Mouse (Mus musculus) MEL (cell line): Measurements from ENCODE around the gene Zbtb20. TPM values are rescaled to one million over a fixed set of nuclear protein-coding genes. Genes with fewer than 3 reads are reported as not detected.

ENCODE experiments used
- DNase-seq: peaks from one replicate; pipeline ENCODE4 v3.0.0; 2011; ENCODE audit warnings: low read depth, low spot score
- H3K27ac ChIP-seq: 2 replicates; pipeline ENCODE4 v1.5.1; 2012; ENCODE audit warnings: low read depth, mild to moderate bottlenecking, control low read depth, low read length, moderate library complexity; ENCODE audit not compliant: control insufficient read depth
- H3K27me3 ChIP-seq, 2 experiments: fragments of 150-350 bp in 1 of 2; sonication (generic) in 1 of 2; 2 replicates each; pipeline ENCODE4 v1.6.1; 2012; ENCODE audit warnings: low read length in 2 of 2, mild to moderate bottlenecking in 2 of 2, improper control_type of control experiment in 1 of 2, moderate library complexity in 1 of 2; ENCODE audit not compliant: insufficient read depth in 2 of 2, control insufficient read depth in 1 of 2
- H3K36me3 ChIP-seq, 2 experiments: 2 replicates each; pipeline ENCODE4 v1.6.1; 2012 to 2014; ENCODE audit warnings: low read length in 2 of 2, improper control_type of control experiment in 1 of 2, inconsistent platforms in 1 of 2, mild to moderate bottlenecking in 1 of 2; ENCODE audit not compliant: insufficient read depth in 2 of 2, control insufficient read depth in 1 of 2
- H3K4me1 ChIP-seq, 2 experiments: fragments of 150-350 bp in 1 of 2; sonication (generic) in 1 of 2; 2 replicates each; pipeline ENCODE4 v1.6.1; 2012; ENCODE audit warnings: low read length in 2 of 2, improper control_type of control experiment in 1 of 2, mild to moderate bottlenecking in 1 of 2; ENCODE audit not compliant: insufficient read depth in 2 of 2, control insufficient read depth in 1 of 2
- H3K4me3 ChIP-seq, 2 experiments: fragments of 150-350 bp in 1 of 2; sonication (generic) in 1 of 2; 2 replicates each; pipeline ENCODE4 v1.5.1; 2012; ENCODE audit warnings: low read depth in 2 of 2, low read length in 2 of 2, mild to moderate bottlenecking in 2 of 2, moderate library complexity in 2 of 2, control low read depth in 1 of 2, improper control_type of control experiment in 1 of 2; ENCODE audit not compliant: control insufficient read depth in 1 of 2, insufficient read depth in 1 of 2
- H3K79me2 ChIP-seq: 2 replicates; pipeline ENCODE4 v1.6.1; 2012; ENCODE audit warnings: mild to moderate bottlenecking, low read length, moderate library complexity; ENCODE audit not compliant: control insufficient read depth, poor library complexity, insufficient read depth
- H3K9ac ChIP-seq: 2 replicates; pipeline ENCODE4 v1.6.1; 2012; ENCODE audit warnings: low read depth, mild to moderate bottlenecking, control low read depth, low read length, moderate library complexity; ENCODE audit not compliant: control insufficient read depth, poor library complexity, severe bottlenecking
- H3K9me3 ChIP-seq: fragments of 150-350 bp; sonication (generic); replicated peaks from 2 replicates; pipeline ENCODE4 v1.6.1; 2012; ENCODE audit warnings: mild to moderate bottlenecking, low read length, improper control_type of control experiment, moderate library complexity; ENCODE audit not compliant: insufficient read depth
- BHLHE40 ChIP-seq: IDR thresholded peaks from 2 replicates; pipeline ENCODE4 v1.6.1; 2012; ENCODE audit warnings: low read depth, mild to moderate bottlenecking, inconsistent platforms, low read length, improper control_type of control experiment, borderline replicate concordance
- CTCF ChIP-seq, 3 experiments: IDR thresholded peaks in 2 of 3; conservative IDR thresholded peaks in 1 of 3; 2 replicates each; pipeline ENCODE4 v1.5.1; 2011 to 2012; ENCODE audit warnings: low read length in 3 of 3, low read depth in 2 of 3, mild to moderate bottlenecking in 2 of 3, improper control_type of control experiment in 1 of 3, inconsistent platforms in 1 of 3, mixed read lengths in 1 of 3, moderate library complexity in 1 of 3; ENCODE audit not compliant: control insufficient read depth in 1 of 3, insufficient read depth in 1 of 3, poor library complexity in 1 of 3, severe bottlenecking in 1 of 3
- E2F4 ChIP-seq: IDR thresholded peaks from 2 replicates; pipeline ENCODE4 v1.6.1; 2011; ENCODE audit warnings: low read depth, low read length, improper control_type of control experiment, borderline replicate concordance
- ELF1 ChIP-seq: IDR thresholded peaks from 2 replicates; pipeline ENCODE4 v1.6.1; 2014; ENCODE audit warnings: low read depth, mild to moderate bottlenecking, inconsistent platforms, low read length, improper control_type of control experiment, moderate library complexity
- EP300 ChIP-seq, 2 experiments: IDR thresholded peaks; 2 replicates each; pipeline ENCODE4 v1.6.1; 2011; ENCODE audit warnings: improper control_type of control experiment in 2 of 2, low read length in 2 of 2, low read depth in 1 of 2, mild to moderate bottlenecking in 1 of 2
- GABPA ChIP-seq: IDR thresholded peaks from 2 replicates; pipeline ENCODE4 v1.6.1; 2012; ENCODE audit warnings: low read depth, mild to moderate bottlenecking, inconsistent platforms, low read length, improper control_type of control experiment, moderate library complexity
- HCFC1 ChIP-seq: IDR thresholded peaks from 2 replicates; pipeline ENCODE4 v1.6.1; 2012; ENCODE audit warnings: low read depth, mild to moderate bottlenecking, inconsistent platforms, low read length, improper control_type of control experiment, moderate library complexity
- MAX ChIP-seq: IDR thresholded peaks from 2 replicates; pipeline ENCODE4 v1.6.1; 2011; ENCODE audit warnings: low read length, improper control_type of control experiment
- MXI1 ChIP-seq: IDR thresholded peaks from 2 replicates; pipeline ENCODE4 v1.6.1; 2011; ENCODE audit warnings: mild to moderate bottlenecking, low read depth, low read length, improper control_type of control experiment
- NELFE ChIP-seq: IDR thresholded peaks from 2 replicates; pipeline ENCODE4 v1.6.1; 2011; ENCODE audit warnings: low read depth, low read length, improper control_type of control experiment
- POLR2A ChIP-seq, 2 experiments: IDR thresholded peaks; 2 replicates each; pipeline ENCODE4 v1.6.1; 2011 to 2012; ENCODE audit warnings: low read length in 2 of 2, mild to moderate bottlenecking in 2 of 2, control low read depth in 1 of 2, improper control_type of control experiment in 1 of 2, low read depth in 1 of 2, moderate library complexity in 1 of 2; ENCODE audit not compliant: control insufficient read depth in 1 of 2, insufficient read depth in 1 of 2, poor library complexity in 1 of 2
- POLR2AphosphoS2 ChIP-seq: IDR thresholded peaks from 2 replicates; pipeline ENCODE4 v1.6.1; 2011; ENCODE audit warnings: low read length, improper control_type of control experiment
- RCOR1 ChIP-seq: IDR thresholded peaks from 2 replicates; pipeline ENCODE4 v1.6.1; 2012; ENCODE audit warnings: low read depth, mild to moderate bottlenecking, inconsistent platforms, low read length, improper control_type of control experiment
- SIN3A ChIP-seq: IDR thresholded peaks from 2 replicates; pipeline ENCODE4 v1.6.1; 2012; ENCODE audit warnings: low read length, improper control_type of control experiment, inconsistent platforms
- SMC3 ChIP-seq: IDR thresholded peaks from 2 replicates; pipeline ENCODE4 v1.6.1; 2011; ENCODE audit warnings: low read depth, low read length, improper control_type of control experiment
- TAL1 ChIP-seq: IDR thresholded peaks from 2 replicates; pipeline ENCODE4 v1.6.1; 2012; ENCODE audit warnings: mild to moderate bottlenecking, inconsistent platforms, low read length, moderate library complexity, mixed read lengths
- TBP ChIP-seq: IDR thresholded peaks from 2 replicates; pipeline ENCODE4 v1.8.0; 2011; ENCODE audit warnings: low read depth, low read length, improper control_type of control experiment
- TCF12 ChIP-seq: IDR thresholded peaks from 2 replicates; pipeline ENCODE4 v1.6.1; 2014; ENCODE audit warnings: low read depth, mild to moderate bottlenecking, inconsistent platforms, low read length, improper control_type of control experiment, moderate library complexity
- USF2 ChIP-seq, 2 experiments: IDR thresholded peaks; 2 replicates each; pipeline ENCODE4 v1.6.1; 2011 to 2012; ENCODE audit warnings: improper control_type of control experiment in 2 of 2, low read length in 2 of 2, borderline replicate concordance in 1 of 2, inconsistent platforms in 1 of 2, low read depth in 1 of 2, mild to moderate bottlenecking in 1 of 2; ENCODE audit not compliant: insufficient read depth in 1 of 2
- polyA plus RNA-seq, 2 experiments: library from polyadenylated mRNA; stranded (reverse) in 1 of 2; unstranded in 1 of 2; fragments of >175 nt in 1 of 2; fragments of >200 nt in 1 of 2; gene quantifications; 2 replicates each; pipeline versions ENCODE4 v1.2.1 to v1.2.4; 2012; ENCODE audit warnings: low replicate concordance in 2 of 2, low read depth in 1 of 2; ENCODE audit not compliant: insufficient read length in 2 of 2, insufficient read depth in 1 of 2, missing spikeins in 1 of 2
- total RNA-seq: library from RNA; depleted of rRNA; stranded (reverse); fragments of 300-350 nt; gene quantifications from 2 replicates; pipeline ENCODE4 v1.2.3, GENCODE M21; 2012

Gene Zbtb20
- total and polyA plus RNA-seq, 3 experiments, result 0.17 to 0.27 TPM; not detected in 1

DNA sequence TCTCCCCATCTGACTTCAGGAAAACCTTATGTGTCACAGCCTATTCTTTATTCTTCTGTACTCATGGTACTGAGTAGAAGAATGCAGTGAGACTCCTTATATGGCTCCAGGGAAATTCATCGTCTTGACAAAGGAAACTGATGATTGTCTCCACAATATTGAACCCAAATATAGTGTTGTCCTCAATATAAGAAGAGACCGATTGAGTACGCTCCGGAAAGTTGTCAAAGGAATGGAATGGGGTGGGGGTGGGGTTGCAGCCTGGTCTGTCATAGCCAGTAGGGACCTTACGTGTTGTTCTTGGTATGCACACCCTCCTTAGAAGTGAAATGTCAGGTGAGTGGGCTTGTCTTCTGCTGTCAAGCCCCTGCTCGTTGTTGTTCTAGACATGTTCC, 488.8 kb downstream of the Zbtb20 start:
- Histone ChIP-seq H3K9me3 (no peaks in the 10 kb centered on the region), H3K27me3 (peaks cover 0 to 2% of the 10 kb centered on the region in 2 experiments; a peak in 2 of 4 replicates), H3K4me3 (no peak overlapping the region), H3K27ac (no peak overlapping the region), H3K36me3 (no peaks in the 10 kb centered on the region), H3K4me1 (no peaks in the 10 kb centered on the region), H3K79me2 (no peaks in the 10 kb centered on the region), H3K9ac (no peak overlapping the region)
- TF ChIP-seq HCFC1 (no peak), TAL1 (no peak), CTCF (IDR thresholded peaks at IDR 0.05 in 2 of 3, conservative IDR thresholded peaks at IDR 0.05 in 1 of 3; ENCODE audit: control insufficient read depth in 1 of 3, insufficient read depth in 1 of 3, low read depth in 2 of 3, low read length in 3 of 3, poor library complexity in 1 of 3, severe bottlenecking in 1 of 3) (no peak), USF2 (IDR thresholded peaks at IDR 0.05; ENCODE audit: borderline replicate concordance in 1 of 2, insufficient read depth in 1 of 2, low read depth in 1 of 2, low read length in 2 of 2) (no peak), SMC3 (no peak)
- DNase-seq, result no peak

- H3K27me3 ChIP-seq, result peaks cover 0 to 2% of the 10 kb centered on the region in 2 experiments; a peak in 2 of 4 replicates
- no peak overlapping the region for H3K9ac ChIP-seq
- H3K4me3 ChIP-seq, result no peak overlapping the region
- DNase-seq, result no peak
- no peaks in the 10 kb centered on the region for H3K36me3 ChIP-seq
- no peak overlapping the region for H3K27ac ChIP-seq
- H3K4me1 ChIP-seq, result no peaks in the 10 kb centered on the region
- H3K9me3 ChIP-seq, result no peaks in the 10 kb centered on the region
- TF ChIP-seq TCF12 (no peak), SMC3 (no peak), TAL1 (no peak), POLR2A (IDR thresholded peaks at IDR 0.05; ENCODE audit: control insufficient read depth in 1 of 2, insufficient read depth in 1 of 2, low read depth in 1 of 2, low read length in 2 of 2, poor library complexity in 1 of 2) (no peak), USF2 (IDR thresholded peaks at IDR 0.05; ENCODE audit: borderline replicate concordance in 1 of 2, insufficient read depth in 1 of 2, low read depth in 1 of 2, low read length in 2 of 2) (no peak), E2F4 (no peak), BHLHE40 (no peak), NELFE (no peak), ELF1 (no peak)
- no peaks in the 10 kb centered on the region for H3K79me2 ChIP-seq
Measured at GRCm38 (mm10) chr16:43365277-43365676, 489.6 kb downstream of the Zbtb20 start.

GRCm38 (mm10) chr16:43370496-43371020, 494.9 kb downstream of the Zbtb20 start:
- H3K27me3 ChIP-seq, result peaks cover 0 to 2% of the 10 kb centered on the region in 2 experiments; a peak in 2 of 4 replicates

More at GRCm38 (mm10) chr16:43370496-43371020, 494.9 kb downstream of the Zbtb20 start:
- no peak overlapping the region for H3K4me3 ChIP-seq
- no peaks in the 10 kb centered on the region for H3K9me3 ChIP-seq
- H3K36me3 ChIP-seq, result no peaks in the 10 kb centered on the region
- H3K79me2 ChIP-seq, result no peaks in the 10 kb centered on the region
- no peak overlapping the region for H3K27ac ChIP-seq
- DNase-seq, result no peak
- H3K9ac ChIP-seq, result no peak overlapping the region
- TF ChIP-seq EP300 (IDR thresholded peaks at IDR 0.05; ENCODE audit: low read depth in 1 of 2, low read length in 2 of 2), result no peak
- TF ChIP-seq TAL1, result no peak
- TF ChIP-seq ELF1, result no peak
- no peak for TF ChIP-seq MAX
- no peak for TF ChIP-seq RCOR1
- no peak for TF ChIP-seq CTCF (IDR thresholded peaks at IDR 0.05 in 2 of 3, conservative IDR thresholded peaks at IDR 0.05 in 1 of 3; ENCODE audit: control insufficient read depth in 1 of 3, insufficient read depth in 1 of 3, low read depth in 2 of 3, low read length in 3 of 3, poor library complexity in 1 of 3, severe bottlenecking in 1 of 3)
- no peak for TF ChIP-seq NELFE
- TF ChIP-seq GABPA, result no peak
- TF ChIP-seq BHLHE40, result no peak
- TF ChIP-seq TBP, result no peak
- TF ChIP-seq SIN3A, result no peak
- no peak for TF ChIP-seq MXI1
- no peak for TF ChIP-seq SMC3
- TF ChIP-seq POLR2AphosphoS2, result no peak
- no peaks in the 10 kb centered on the region for H3K4me1 ChIP-seq
